Mouse (Mus musculus): ENCODE measurements around the gene Grin2d. TPM values are rescaled to one million over a fixed set of nuclear protein-coding genes. Genes with fewer than 3 reads are reported as not detected.
"Not testable (repeated sequence)": the region's sequence is repeated elsewhere in the genome, so short reads cannot be mapped to it uniquely, and the experiment has no call there.

Grin2d gene
- polyA plus RNA-seq, 1 experiment from 2014 or later: 4.3 TPM

DNA sequence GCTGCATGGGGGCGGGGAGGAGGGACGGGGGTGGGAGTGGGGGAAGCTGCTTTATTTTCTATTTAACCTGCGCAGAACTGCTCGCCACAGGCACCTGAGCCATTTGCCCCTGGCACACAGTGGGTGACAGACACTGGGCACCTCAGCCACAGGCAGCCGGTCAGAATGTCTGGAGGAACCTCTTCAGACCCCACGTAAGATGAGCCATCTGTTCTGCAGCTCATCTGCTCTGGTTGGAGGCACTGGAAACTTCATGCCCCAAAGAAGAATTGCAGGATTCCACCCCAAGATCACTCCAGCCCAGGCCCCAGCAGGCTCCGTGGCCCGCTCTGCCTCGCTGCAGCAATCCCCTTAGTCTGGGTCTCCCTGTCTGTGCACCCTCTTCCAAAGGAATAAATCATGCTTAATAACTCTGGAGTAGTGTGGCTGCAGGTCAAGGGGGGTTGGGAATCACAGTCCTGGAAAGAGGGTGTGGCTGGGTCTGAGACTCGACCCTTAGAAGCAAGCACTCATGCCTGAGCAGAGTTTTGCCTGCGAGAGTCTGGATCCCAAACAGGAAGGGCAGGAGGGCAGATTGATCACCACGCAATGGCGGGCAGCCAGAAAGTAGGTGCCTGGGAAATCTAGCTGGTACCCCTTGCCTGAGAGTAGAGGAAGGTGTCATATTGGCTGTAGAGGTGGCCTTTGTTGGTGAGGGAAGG lies 39.0 kb upstream of the Grin2d start:
- Histone ChIP-seq H3K9ac (peak overlapping the region; percentile 21; the same call in 1 of the 2 replicates), H3K4me3 (peak overlapping the region; percentile 27), H3K27ac (replicated peaks) (peak overlapping the region; percentile 77), H3K4me2 (peak overlapping the region; percentile 52), H3K27me3 (no peaks in the 10 kb centered on the region), H3K36me3 (no peaks in the 10 kb centered on the region), H3K9me3 (no peaks in the 10 kb centered on the region), H3K4me1 (replicated peaks) (peaks cover 24% of the 10 kb centered on the region)
- WGBS: 34% methylated on average over 13 of the region's 13 CpGs
- peak; percentile 36 for ATAC-seq (ENCODE audit: low FRiP score, low read depth)

DNA sequence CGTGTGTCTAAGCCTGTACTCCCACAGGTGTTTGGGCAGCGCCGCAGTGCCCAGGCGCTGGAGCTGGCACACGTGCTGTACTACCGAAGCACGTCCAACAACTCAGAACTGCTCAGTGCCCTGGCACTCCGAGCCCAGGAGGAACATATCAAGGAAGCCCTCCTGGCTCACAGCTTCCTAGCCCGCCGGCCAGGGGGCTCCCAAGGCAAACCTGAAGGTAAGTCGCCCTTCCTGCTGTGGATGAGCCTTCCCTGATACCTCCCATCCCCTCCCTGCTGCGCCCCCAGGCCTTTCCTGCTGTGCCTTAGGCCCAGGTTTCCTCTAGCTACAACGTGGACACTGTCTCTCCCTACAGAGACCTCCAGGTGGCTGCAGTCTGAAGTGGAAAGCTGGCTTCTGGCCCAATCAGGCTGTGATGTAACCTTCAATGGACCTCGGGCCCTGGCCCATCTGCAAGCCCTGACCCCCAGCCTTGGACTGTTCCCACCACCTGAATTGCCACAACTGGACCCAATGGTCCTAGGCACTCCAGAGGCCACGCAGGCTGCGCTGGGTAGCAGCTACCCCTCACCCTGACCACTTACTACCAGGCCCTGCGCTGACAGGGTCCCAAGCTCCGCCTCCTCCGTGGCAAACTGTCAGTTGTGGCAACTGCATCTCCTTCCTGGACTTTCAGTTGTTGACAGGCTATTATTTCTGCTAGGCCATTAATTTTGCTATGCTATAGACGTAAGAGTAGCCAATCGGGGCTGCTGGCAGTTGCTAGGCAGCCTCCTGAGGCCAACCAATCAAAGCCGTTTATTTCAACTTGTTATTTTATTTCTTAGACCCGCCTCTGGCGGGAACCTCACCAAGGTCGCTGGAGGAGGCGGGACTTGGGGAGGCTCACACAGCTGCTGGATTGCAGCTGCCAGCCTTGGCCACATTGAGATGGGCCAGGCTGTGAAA lies 38.2 kb upstream of the Grin2d start:
- Histone ChIP-seq H3K9me3 (no peaks in the 10 kb centered on the region), H3K4me1 (replicated peaks) (peaks cover 24% of the 10 kb centered on the region), H3K9ac (peak overlapping the region; percentile 21), H3K36me3 (no peaks in the 10 kb centered on the region), H3K4me3 (peak overlapping the region; percentile 27), H3K27ac (replicated peaks) (peak overlapping the region; percentile 77), H3K4me2 (peak overlapping the region; percentile 52), H3K27me3 (no peaks in the 10 kb centered on the region)
- ATAC-seq (ENCODE audit: low FRiP score, low read depth): peak; percentile 89
- WGBS: 32% methylated on average over 26 of the region's 26 CpGs

GRCm38 (mm10) chr7:45915011-45915410 lies 36.8 kb upstream of the Grin2d start:
- Histone ChIP-seq H3K9me3 (no peaks in the 10 kb centered on the region), H3K4me1 (replicated peaks) (peaks cover 24% of the 10 kb centered on the region), H3K27me3 (no peaks in the 10 kb centered on the region), H3K9ac (no peak overlapping the region), H3K36me3 (peaks cover 8% of the 10 kb centered on the region; the same call in 1 of the 2 replicates), H3K4me3 (no peak overlapping the region), H3K27ac (replicated peaks) (no peak overlapping the region), H3K4me2 (no peak overlapping the region)
- 92% methylated on average over 5 of the region's 5 CpGs for WGBS
- no peak for ATAC-seq (ENCODE audit: low FRiP score, low read depth)

GRCm38 (mm10) chr7:45914067-45914466 lies 35.9 kb upstream of the Grin2d start:
- Histone ChIP-seq H3K27me3 (no peaks in the 10 kb centered on the region), H3K9ac (no peak overlapping the region), H3K36me3 (peaks cover 16% of the 10 kb centered on the region; the same call in 1 of the 2 replicates), H3K27ac (replicated peaks) (no peak overlapping the region), H3K4me2 (no peak overlapping the region), H3K9me3 (no peaks in the 10 kb centered on the region), H3K4me3 (no peak overlapping the region), H3K4me1 (replicated peaks) (peaks cover 24% of the 10 kb centered on the region)
- WGBS: 93% methylated on average over 6 of the region's 6 CpGs
- no peak for ATAC-seq (ENCODE audit: low FRiP score, low read depth)

DNA sequence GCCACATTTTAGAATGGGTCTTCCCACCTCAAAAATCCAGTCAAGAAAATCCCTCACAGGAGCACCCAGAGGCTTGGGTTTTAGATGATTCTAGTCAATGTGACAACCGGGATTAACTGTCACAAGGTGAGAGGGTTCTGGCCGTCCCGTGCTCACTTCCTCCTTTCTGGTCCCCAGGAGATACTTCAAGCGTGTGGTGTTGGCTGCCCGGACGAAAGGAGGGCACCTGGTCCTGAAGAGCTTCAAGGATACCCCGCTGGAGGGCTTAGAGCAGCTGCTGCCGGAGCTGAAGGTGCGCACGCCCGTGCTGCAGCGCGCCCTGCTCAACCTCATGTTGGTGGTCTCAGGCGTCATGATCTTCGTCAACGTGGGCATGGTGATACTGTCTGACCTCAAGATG lies 31.0 kb upstream of the Grin2d start:
- Histone ChIP-seq H3K27me3 (no peaks in the 10 kb centered on the region), H3K9ac (no peak overlapping the region), H3K27ac (replicated peaks) (no peak overlapping the region), H3K4me2 (no peak overlapping the region), H3K9me3 (no peaks in the 10 kb centered on the region), H3K4me1 (replicated peaks) (no peaks in the 10 kb centered on the region), H3K36me3 (peaks cover 16% of the 10 kb centered on the region; the same call in 1 of the 2 replicates), H3K4me3 (no peak overlapping the region)
- no peak for ATAC-seq (ENCODE audit: low FRiP score, low read depth)
- WGBS: 96% methylated on average over 16 of the region's 16 CpGs

- Histone ChIP-seq H3K4me2 (no peak overlapping the region), H3K27ac (replicated peaks) (no peak overlapping the region), H3K27me3 (no peaks in the 10 kb centered on the region), H3K4me3 (no peak overlapping the region), H3K36me3 (peaks cover 16% of the 10 kb centered on the region; the same call in 1 of the 2 replicates), H3K9me3 (no peaks in the 10 kb centered on the region), H3K4me1 (replicated peaks) (no peaks in the 10 kb centered on the region), H3K9ac (no peak overlapping the region)
- ATAC-seq (ENCODE audit: low FRiP score, low read depth): no peak
Observed at GRCm38 (mm10) chr7:45908384-45908783, 30.2 kb upstream of the Grin2d start.

GRCm38 (mm10) chr7:45906622-45907021 lies 28.4 kb upstream of the Grin2d start:
- 94% methylated on average over 9 of the region's 9 CpGs for WGBS
- no peaks in the 10 kb centered on the region for H3K27me3 ChIP-seq
- H3K4me1 ChIP-seq (replicated peaks): no peaks in the 10 kb centered on the region
- no peak for ATAC-seq (ENCODE audit: low FRiP score, low read depth)
- H3K4me3 ChIP-seq: no peak overlapping the region
- H3K9ac ChIP-seq: no peak overlapping the region
- H3K4me2 ChIP-seq: no peak overlapping the region
- H3K27ac ChIP-seq (replicated peaks): no peak overlapping the region
- no peaks in the 10 kb centered on the region for H3K9me3 ChIP-seq
- peaks cover 16% of the 10 kb centered on the region; the same call in 1 of the 2 replicates for H3K36me3 ChIP-seq

DNA sequence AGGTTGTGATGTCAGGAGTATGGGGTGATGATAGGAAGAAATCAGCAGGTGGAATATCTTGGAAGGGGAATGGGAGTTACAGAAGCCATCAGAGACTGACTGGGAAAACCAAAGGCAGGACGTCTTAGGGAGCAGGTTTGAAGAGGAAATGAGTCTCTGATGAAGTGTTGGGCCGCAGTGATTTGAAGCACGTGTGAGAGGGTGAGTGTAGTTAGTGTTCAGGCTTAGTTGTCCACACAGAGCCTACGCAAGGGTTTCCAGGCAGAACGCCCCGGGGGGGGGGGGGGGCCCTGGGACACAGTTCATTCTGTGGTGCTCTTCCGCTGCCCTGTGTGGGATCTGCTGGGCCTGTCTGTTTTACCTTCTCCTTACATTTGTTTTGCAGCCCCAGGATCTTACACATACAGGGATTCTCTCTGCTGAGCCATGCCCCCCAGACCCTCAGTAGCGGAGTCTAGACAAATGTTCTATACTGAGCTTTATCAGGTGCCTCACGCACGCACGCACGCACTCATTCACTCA lies 24.4 kb upstream of the Grin2d start:
- H3K27me3 ChIP-seq: no peaks in the 10 kb centered on the region
- ATAC-seq (ENCODE audit: low FRiP score, low read depth): no peak
- H3K4me1 ChIP-seq (replicated peaks): peaks cover 6% of the 10 kb centered on the region
- 83% methylated on average over 12 of the region's 12 CpGs for WGBS
- H3K4me3 ChIP-seq: no peak overlapping the region
- H3K9me3 ChIP-seq: no peaks in the 10 kb centered on the region
- H3K4me2 ChIP-seq: no peak overlapping the region
- H3K36me3 ChIP-seq: no peaks in the 10 kb centered on the region
- H3K9ac ChIP-seq: no peak overlapping the region
- H3K27ac ChIP-seq (replicated peaks): no peak overlapping the region

DNA sequence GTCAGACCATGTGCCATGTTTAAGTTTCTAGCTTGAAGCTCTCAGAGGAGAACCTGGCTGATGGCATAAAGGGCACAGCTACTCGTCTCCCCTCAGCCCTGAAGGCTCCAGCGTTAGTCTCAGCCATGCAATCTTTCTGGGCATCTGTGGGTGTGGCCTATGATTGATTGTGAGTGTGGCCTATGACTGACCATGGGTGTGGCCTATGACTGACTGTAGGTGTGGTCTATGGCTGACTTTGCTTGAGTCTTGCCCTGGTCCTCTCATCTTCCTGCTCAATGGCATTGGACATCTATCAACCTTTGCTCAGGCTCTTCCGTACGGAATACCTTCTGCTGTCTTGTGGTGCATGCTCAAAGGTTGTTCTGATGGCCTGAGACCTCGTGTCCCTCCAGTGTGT lies 23.4 kb upstream of the Grin2d start:
- Histone ChIP-seq H3K4me3 (no peak overlapping the region), H3K36me3 (no peaks in the 10 kb centered on the region), H3K27me3 (no peaks in the 10 kb centered on the region), H3K9me3 (no peaks in the 10 kb centered on the region), H3K4me2 (no peak overlapping the region), H3K9ac (no peak overlapping the region), H3K27ac (replicated peaks) (no peak overlapping the region), H3K4me1 (replicated peaks) (peaks cover 11% of the 10 kb centered on the region)
- ATAC-seq (ENCODE audit: low FRiP score, low read depth): no peak
- 57% methylated on average over 5 of the region's 5 CpGs for WGBS

DNA sequence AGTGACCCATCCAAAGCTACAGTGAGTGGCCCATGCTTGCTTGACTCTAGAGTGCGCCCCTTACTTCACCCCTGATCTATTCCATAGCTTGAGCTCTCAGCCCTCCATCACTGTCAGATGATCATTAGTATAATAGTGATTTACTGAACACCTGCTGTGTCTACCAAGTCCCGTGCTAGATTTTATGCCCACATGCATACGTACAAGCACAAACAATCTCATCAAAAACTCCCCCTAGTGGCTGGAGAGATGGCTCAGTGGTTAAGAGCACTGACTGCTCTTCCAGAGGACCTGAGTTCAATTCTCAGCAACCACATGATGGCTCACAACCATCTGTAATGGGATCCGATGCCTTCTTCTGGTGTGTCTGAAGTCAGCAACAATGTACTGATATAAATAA lies 19.9 kb upstream of the Grin2d start:
- peak overlapping the region; percentile 90 for H3K4me2 ChIP-seq
- ATAC-seq (ENCODE audit: low FRiP score, low read depth); H3K9me3 ChIP-seq; H3K9ac ChIP-seq; H3K36me3 ChIP-seq; H3K27me3 ChIP-seq: not testable (repeated sequence)
- 50% methylated on average over 4 of the region's 4 CpGs for WGBS
- peaks cover 15% of the 10 kb centered on the region for H3K4me1 ChIP-seq (replicated peaks)
- 0 out of 2 replicates have a peak overlapping the region, but pooled peaks have one; percentile 82 for H3K27ac ChIP-seq (replicated peaks)
- peak overlapping the region; percentile 53; the same call in 1 of the 2 replicates for H3K4me3 ChIP-seq

- peak overlapping the region; percentile 62 for H3K9ac ChIP-seq
- no peaks in the 10 kb centered on the region for H3K36me3 ChIP-seq
- peak; percentile 65 for ATAC-seq (ENCODE audit: low FRiP score, low read depth)
- no peaks in the 10 kb centered on the region for H3K27me3 ChIP-seq
- peak overlapping the region; percentile 90 for H3K4me2 ChIP-seq
- H3K9me3 ChIP-seq: no peaks in the 10 kb centered on the region
- H3K4me3 ChIP-seq: peak overlapping the region; percentile 53
- H3K4me1 ChIP-seq (replicated peaks): peaks cover 15% of the 10 kb centered on the region
- H3K27ac ChIP-seq (replicated peaks): peak overlapping the region; percentile 82
- 1% methylated on average over 19 of the region's 19 CpGs for WGBS
Observed at GRCm38 (mm10) chr7:45897258-45897757, 19.1 kb upstream of the Grin2d start.
